Comparison of ENCODE assay signal across 8 mouse cellular contexts in genomic region chrX:94213384-94213783, GRCm38 (mm10). TPM values are rescaled to one million over a fixed set of nuclear protein-coding genes. Genes with fewer than 3 reads are reported as not detected.
DNase-seq lines count a peak whose midpoint lies in the region; ATAC-seq and TF ChIP-seq lines count a peak whose summit lies in the region.

No protein-coding gene starts in this region.

- no peak for TF ChIP-seq CTCF in kidney, adult 2 months (conservative IDR thresholded peaks at IDR 0.05; ENCODE audit: insufficient read depth, insufficient read length, low read depth, low read length)

- no peaks in the 10 kb centered on the region for H3K9me3 ChIP-seq in hindbrain, embryonic 15.5 days
- H3K9me3 ChIP-seq in midbrain, embryonic 14.5 days (ENCODE audit: control insufficient read depth, low read length), result no peaks in the 10 kb centered on the region

- H3K4me1 ChIP-seq in kidney, adult 2 months (ENCODE audit: control insufficient read depth, insufficient read depth, low read length), result no peaks in the 10 kb centered on the region
- H3K4me1 ChIP-seq in hindbrain, embryonic 15.5 days (replicated peaks), result peaks cover 8% of the 10 kb centered on the region; the same call in 1 of the 2 replicates
- no peaks in the 10 kb centered on the region for H3K4me1 ChIP-seq in midbrain, embryonic 14.5 days (ENCODE audit: control insufficient read depth, insufficient read depth, low read length)

- intact Hi-C loops in gastrocnemius, postnatal 14 days (cut with DNase I; ENCODE audit: low total_unique reads), result no loop called here

- WGBS in kidney, adult 2 months, result 4% methylated on average over 7 of the region's 7 CpGs
- WGBS in hindbrain, embryonic 15.5 days, result 13% methylated on average over 7 of the region's 7 CpGs
- WGBS in midbrain, embryonic 14.5 days, result 18% methylated on average over 7 of the region's 7 CpGs

- H3K4me3 ChIP-seq in kidney, adult 2 months (ENCODE audit: insufficient read depth, low read depth, low read length), result peak overlapping the region; percentile 100
- peak overlapping the region; percentile 58 for H3K4me3 ChIP-seq in hindbrain, embryonic 15.5 days
- peak overlapping the region; percentile 71 for H3K4me3 ChIP-seq in midbrain, embryonic 14.5 days (replicated peaks; ENCODE audit: low read depth, low read length)

- peak overlapping the region; percentile 72 for H3K4me2 ChIP-seq in hindbrain, embryonic 15.5 days
- H3K4me2 ChIP-seq in midbrain, embryonic 14.5 days (ENCODE audit: low read length), result peak overlapping the region; percentile 70

- DNase-seq in kidney, adult 2 months, result no peak
- DNase-seq in kidney, adult 8-10 months, result no peak
- peak; percentile 56 for DNase-seq in CD4-positive, CD25-positive, alpha-beta regulatory T cell, adult 2 months (ENCODE audit: low read depth, low spot score)
- no peak for DNase-seq in midbrain, embryonic 14.5 days
- DNase-seq in spleen, postnatal 36 days (ENCODE audit: low spot score in 2 of 2), result no peak
- DNase-seq in gastrocnemius, postnatal 14 days, result no peak

- no peak for TF ChIP-seq POLR2A in kidney, adult 2 months (IDR thresholded peaks at IDR 0.05; ENCODE audit: low read depth, low read length)

- H3K36me3 ChIP-seq in kidney, adult 2 months (ENCODE audit: control insufficient read depth, insufficient read depth, low read length), result no peaks in the 10 kb centered on the region
- H3K36me3 ChIP-seq in hindbrain, embryonic 15.5 days, result peaks cover 10% of the 10 kb centered on the region
- H3K36me3 ChIP-seq in midbrain, embryonic 14.5 days (ENCODE audit: control insufficient read depth, insufficient read depth, low read length), result peaks cover 15% of the 10 kb centered on the region

- ATAC-seq in common myeloid progenitor, adult 5-6 weeks (replicated peaks; ENCODE audit: low read depth, poor library complexity, severe bottlenecking), result 0 out of 2 replicates have a peak, but pooled peaks have one; percentile 20
- peak; percentile 43; the same call in 1 of the 2 replicates for ATAC-seq in hindbrain, embryonic 15.5 days (ENCODE audit: low FRiP score, low read depth)
- peak; percentile 6; the same call in 1 of the 2 replicates for ATAC-seq in midbrain, embryonic 14.5 days (ENCODE audit: low FRiP score, low TSS enrichment)

- H3K27me3 ChIP-seq in kidney, adult 2 months (replicated peaks; ENCODE audit: control insufficient read depth, insufficient read depth, low read length), result no peaks in the 10 kb centered on the region
- H3K27me3 ChIP-seq in hindbrain, embryonic 15.5 days, result no peaks in the 10 kb centered on the region
- H3K27me3 ChIP-seq in midbrain, embryonic 14.5 days (ENCODE audit: control insufficient read depth, insufficient read depth, low read length), result no peaks in the 10 kb centered on the region

- peak overlapping the region; percentile 55; the same call in 1 of the 2 replicates for H3K9ac ChIP-seq in hindbrain, embryonic 15.5 days
- no peak overlapping the region; the same call in 1 of the 2 replicates for H3K9ac ChIP-seq in midbrain, embryonic 14.5 days (replicated peaks; ENCODE audit: low read length)

- no peak overlapping the region for H3K27ac ChIP-seq in kidney, adult 2 months (ENCODE audit: insufficient read depth, low read depth, low read length)
- peak overlapping the region; percentile 89 for H3K27ac ChIP-seq in hindbrain, embryonic 15.5 days (replicated peaks)
- peak overlapping the region; percentile 85 for H3K27ac ChIP-seq in midbrain, embryonic 14.5 days (replicated peaks; ENCODE audit: low read depth, low read length)

RNA-seq across cellular contexts. Expression of gene Eif2s3x, which starts 0.7 kb away (rescaled TPM):
- 63.6 and 71.7 TPM in 2 replicates for polyA plus RNA-seq in kidney, adult 2 months (2012; rRNA removed)
- 195 and 212 TPM in 2 replicates for total RNA-seq in common myeloid progenitor, adult 5-6 weeks (2017)
- 82.4 and 84.5 TPM in 2 replicates for polyA plus RNA-seq in hindbrain, embryonic 15.5 days (2015; fragmentation: Nextera tagmentation; extraction: Ambion mirVana)
- polyA plus RNA-seq in midbrain, embryonic 14.5 days (2014; fragmentation: Nextera tagmentation; extraction: Ambion mirVana), result 101 and 104 TPM in 2 replicates
- 100 to 1,000 TPM in 1 of 2 experiments, 10 to 100 TPM in 1; 88.0 to 136 TPM for total RNA-seq in gastrocnemius, postnatal 14 days (2021)

RNA-seq across cellular contexts. Expression of gene Klhl15, which starts 21.0 kb away (rescaled TPM):
- polyA plus RNA-seq in kidney, adult 2 months (2012; rRNA removed), result 3.8 and 6.8 TPM in 2 replicates
- total RNA-seq in common myeloid progenitor, adult 5-6 weeks (2017), result 10.9 and 13.8 TPM in 2 replicates
- polyA plus RNA-seq in hindbrain, embryonic 15.5 days (2015; fragmentation: Nextera tagmentation; extraction: Ambion mirVana), result 9.8 and 10.8 TPM in 2 replicates
- polyA plus RNA-seq in midbrain, embryonic 14.5 days (2014; fragmentation: Nextera tagmentation; extraction: Ambion mirVana), result 14.9 and 15.1 TPM in 2 replicates
- total RNA-seq in gastrocnemius, postnatal 14 days (2021), result 1 to 10 TPM; 4.4 to 4.8 TPM
